Mouse (Mus musculus) right cerebral cortex, adult 18-20 months (tissue): ENCODE measurements at regions not wholly inside any gene's neighbourhood (a gene's known extent, or its start where the extent isn't known, plus 50 kb on each side); places are given as distances from the start of the nearest gene placed in this dataset.

Experiments used
- DNase-seq: peaks from one replicate; pipeline ENCODE4 v3.0.0; 2022; ENCODE audit warnings: mixed read lengths

- no peak for DNase-seq
Measured at GRCm38 (mm10) chr14:25383169-25383824, 75.7 kb upstream of the Zmiz1 start.

GRCm38 (mm10) chr14:25385644-25386043, 73.3 kb upstream of the Zmiz1 start:
- DNase-seq: no peak

- no peak for DNase-seq
Measured at GRCm38 (mm10) chr14:25387780-25388179, 71.2 kb upstream of the Zmiz1 start.

GRCm38 (mm10) chr14:25389314-25389713, 69.7 kb upstream of the Zmiz1 start:
- no peak for DNase-seq

- no peak for DNase-seq
Measured at GRCm38 (mm10) chr14:25392412-25392811, 66.6 kb upstream of the Zmiz1 start.

GRCm38 (mm10) chr14:25392940-25393339, 66.0 kb upstream of the Zmiz1 start:
- DNase-seq: no peak

GRCm38 (mm10) chr14:25394931-25395330, 64.1 kb upstream of the Zmiz1 start:
- no peak for DNase-seq

GRCm38 (mm10) chr14:25396990-25397531, 61.9 kb upstream of the Zmiz1 start:
- DNase-seq: no peak

GRCm38 (mm10) chr14:25397751-25398150, 61.2 kb upstream of the Zmiz1 start:
- no peak for DNase-seq

GRCm38 (mm10) chr14:25398745-25399144, 60.2 kb upstream of the Zmiz1 start:
- DNase-seq: no peak

GRCm38 (mm10) chr14:25399286-25399685, 59.7 kb upstream of the Zmiz1 start:
- no peak for DNase-seq

GRCm38 (mm10) chr14:25401104-25401963, 57.7 kb upstream of the Zmiz1 start:
- DNase-seq: no peak

GRCm38 (mm10) chr14:25402409-25402808, 56.6 kb upstream of the Zmiz1 start:
- no peak for DNase-seq

GRCm38 (mm10) chr14:25405191-25405590, 53.8 kb upstream of the Zmiz1 start:
- no peak for DNase-seq

- DNase-seq: no peak
Measured at GRCm38 (mm10) chr14:25406059-25406458, 52.9 kb upstream of the Zmiz1 start.

GRCm38 (mm10) chr14:25406613-25407012, 52.4 kb upstream of the Zmiz1 start:
- DNase-seq: no peak

- no peak for DNase-seq
Measured at GRCm38 (mm10) chr14:25407111-25407510, 51.9 kb upstream of the Zmiz1 start.
